Mouse (Mus musculus): ENCODE data around the gene Gm45716.

DNA sequence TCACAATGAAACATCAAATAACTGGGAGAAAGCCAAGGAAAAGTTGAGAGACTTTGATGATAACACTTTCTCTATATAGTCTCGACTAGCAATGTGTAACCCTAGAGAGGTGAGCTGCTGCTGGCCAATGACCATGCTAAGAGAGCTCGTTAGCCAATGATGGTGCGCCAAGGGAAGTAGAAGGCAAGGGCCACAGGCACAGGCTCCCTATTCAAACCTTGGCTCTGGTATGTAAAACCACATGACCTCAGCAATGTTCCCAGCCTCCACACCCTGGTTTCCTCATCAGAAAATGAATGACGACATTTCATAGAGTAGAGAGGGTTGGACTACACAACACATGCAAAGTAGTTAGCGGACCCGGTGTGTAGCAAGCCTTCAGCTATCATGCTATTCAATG lies 15.2 kb upstream of the Gm45716 start:
- TF ChIP-seq CTCF (IDR thresholded peaks at IDR 0.05; ENCODE audit: borderline replicate concordance, insufficient read depth, low read depth, low read length) (no peak), POLR2A (IDR thresholded peaks at IDR 0.05; ENCODE audit: borderline replicate concordance, insufficient read depth, low read length) (no peak)
